Mouse (Mus musculus) heart, embryonic 16.5 days (tissue): Measurements from ENCODE around the gene Gpr18. TPM values are rescaled to one million over a fixed set of nuclear protein-coding genes. Genes with fewer than 3 reads are reported as not detected.
A peak's percentile ranks its signal among the peaks of the same experiment; 100 is the strongest.
"Not testable (repeated sequence)": the region's sequence is repeated elsewhere in the genome, so short reads cannot be mapped to it uniquely, and the experiment has no call there.

ENCODE experiments used
- ATAC-seq: fragments of 200-750 bp; cut with Nextera tagmentation; replicated peaks from 2 replicates; pipeline ENCODE4 v1.8.0; 2017; ENCODE audit warnings: moderate number of reproducible peaks; ENCODE audit not compliant: insufficient read depth, low FRiP score; ENCODE audit errors: extremely low read depth
- H3K27ac ChIP-seq: fragments of 300-500 bp; sonication (generic); 2 replicates; pipeline ENCODE4 v1.5.1; 2014; ENCODE audit warnings: mild to moderate bottlenecking, low read length, control low read depth, moderate library complexity
- H3K27me3 ChIP-seq: fragments of 300-500 bp; sonication (generic); 2 replicates; pipeline ENCODE4 v1.6.1; 2014; ENCODE audit warnings: low read length, mixed read lengths; ENCODE audit not compliant: control insufficient read depth, insufficient read depth
- H3K36me3 ChIP-seq: fragments of 300-500 bp; sonication (generic); 2 replicates; pipeline ENCODE4 v1.6.1; 2014; ENCODE audit not compliant: control insufficient read depth, insufficient read depth
- H3K4me1 ChIP-seq: fragments of 300-500 bp; sonication (generic); 2 replicates; pipeline ENCODE4 v1.6.1; 2014; ENCODE audit warnings: low read length, mixed read lengths; ENCODE audit not compliant: control insufficient read depth, insufficient read depth
- H3K4me2 ChIP-seq: fragments of 300-500 bp; sonication (generic); 2 replicates; pipeline ENCODE4 v1.6.1; 2014; ENCODE audit warnings: low read depth, mild to moderate bottlenecking, control low read depth, low read length
- H3K4me3 ChIP-seq: fragments of 300-500 bp; sonication (generic); 2 replicates; pipeline ENCODE4 v1.5.1; 2014; ENCODE audit warnings: mild to moderate bottlenecking, control low read depth, low read length
- H3K9ac ChIP-seq: fragments of 300-500 bp; sonication (generic); 2 replicates; pipeline ENCODE4 v1.6.1; 2014; ENCODE audit warnings: low read length, control low read depth
- H3K9me3 ChIP-seq: fragments of 300-500 bp; sonication (generic); replicated peaks from 2 replicates; pipeline ENCODE4 v1.6.1; 2016; ENCODE audit warnings: low read length; ENCODE audit not compliant: control insufficient read depth
- WGBS: fragments of 180-500 bp; shearing (Covaris S2); extraction: QIAGEN DNeasy Blood & Tissue Kit; methylation state at CpG from one replicate; pipeline ENCODE4 v1.1.7; 2014; 5-methylcytosine and 5-hydroxymethylcytosine counted together
- polyA plus RNA-seq: library from polyadenylated mRNA; unstranded; fragments of >200 nt; fragmentation: Nextera tagmentation; extraction: Ambion mirVana; gene quantifications from 2 replicates; pipeline ENCODE4 v1.2.1, GENCODE M21; 2015

Gpr18 gene
- polyA plus RNA-seq, 1 experiment from 2014 or later: 1.00 TPM

GRCm38 (mm10) chr14:121876190-121876589 lies 39.4 kb downstream of the Gpr18 start:
- H3K9ac ChIP-seq, H3K4me1 ChIP-seq, H3K27me3 ChIP-seq, H3K27ac ChIP-seq, H3K36me3 ChIP-seq, H3K4me2 ChIP-seq, H3K9me3 ChIP-seq, ATAC-seq, H3K4me3 ChIP-seq: not testable (repeated sequence)
- WGBS: 73% methylated on average over 2 of the region's 2 CpGs

- Histone ChIP-seq H3K9me3 (no peaks in the 10 kb centered on the region), H3K4me2 (no peak overlapping the region), H3K27ac (no peak overlapping the region), H3K4me3 (no peak overlapping the region), H3K4me1 (no peaks in the 10 kb centered on the region), H3K36me3 (no peaks in the 10 kb centered on the region), H3K27me3 (no peaks in the 10 kb centered on the region), H3K9ac (no peak overlapping the region)
- ATAC-seq: no peak
- 74% methylated on average over 4 of the region's 4 CpGs for WGBS
These were observed 41.9 kb downstream of the Gpr18 start for GRCm38 (mm10) chr14:121873646-121874045.

GRCm38 (mm10) chr14:121873172-121873571 lies 42.4 kb downstream of the Gpr18 start:
- no peak overlapping the region for H3K27ac ChIP-seq
- no peak overlapping the region for H3K9ac ChIP-seq
- WGBS: 62% methylated on average over 2 of the region's 2 CpGs
- H3K4me2 ChIP-seq: no peak overlapping the region
- H3K9me3 ChIP-seq: no peaks in the 10 kb centered on the region
- H3K27me3 ChIP-seq: no peaks in the 10 kb centered on the region
- H3K36me3 ChIP-seq: no peaks in the 10 kb centered on the region
- no peak for ATAC-seq
- H3K4me3 ChIP-seq: no peak overlapping the region
- no peaks in the 10 kb centered on the region for H3K4me1 ChIP-seq

GRCm38 (mm10) chr14:121872760-121873159 lies 42.8 kb downstream of the Gpr18 start:
- H3K9ac ChIP-seq: no peak overlapping the region
- no peaks in the 10 kb centered on the region for H3K9me3 ChIP-seq
- WGBS: 67% methylated on average over 1 of the region's 1 CpGs

DNA sequence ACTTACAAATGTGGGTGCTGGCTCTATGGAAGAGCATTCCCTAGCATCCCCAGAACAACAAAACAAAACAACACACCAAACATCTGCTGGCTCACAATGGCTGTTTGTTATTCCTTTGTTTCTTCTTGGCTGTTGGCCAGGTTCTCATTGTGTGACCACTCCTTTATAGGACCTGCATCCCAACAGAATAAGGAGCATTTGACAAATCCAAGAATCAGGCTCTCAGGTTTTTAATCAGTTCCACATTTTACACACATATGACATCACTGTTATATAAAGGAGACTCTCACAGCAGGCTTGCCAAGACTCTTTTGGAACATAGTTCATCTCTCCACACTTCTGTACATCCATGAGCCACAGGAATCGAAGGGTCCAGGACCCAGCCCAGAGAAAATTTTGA lies 46.5 kb downstream of the Gpr18 start:
- Histone ChIP-seq H3K27me3 (no peaks in the 10 kb centered on the region), H3K36me3 (no peaks in the 10 kb centered on the region), H3K9ac (no peak overlapping the region), H3K9me3 (no peaks in the 10 kb centered on the region), H3K4me3 (no peak overlapping the region), H3K4me2 (no peak overlapping the region), H3K27ac (no peak overlapping the region), H3K4me1 (no peaks in the 10 kb centered on the region)
- WGBS: 63% methylated on average over 1 of the region's 1 CpGs
- ATAC-seq: no peak

More at GRCm38 (mm10) chr14:121872760-121873159, 42.8 kb downstream of the Gpr18 start:
- no peak for ATAC-seq
- Histone ChIP-seq H3K27ac (no peak overlapping the region), H3K4me1 (no peaks in the 10 kb centered on the region), H3K36me3 (no peaks in the 10 kb centered on the region), H3K27me3 (no peaks in the 10 kb centered on the region), H3K4me2 (no peak overlapping the region), H3K4me3 (no peak overlapping the region)

GRCm38 (mm10) chr14:121866574-121866973 lies 49.0 kb downstream of the Gpr18 start:
- WGBS: 65% methylated on average over 3 of the region's 3 CpGs
- no peaks in the 10 kb centered on the region for H3K4me1 ChIP-seq
- no peaks in the 10 kb centered on the region for H3K9me3 ChIP-seq
- H3K27ac ChIP-seq: no peak overlapping the region
- no peak overlapping the region for H3K4me2 ChIP-seq
- no peaks in the 10 kb centered on the region for H3K36me3 ChIP-seq
- ATAC-seq: no peak
- no peak overlapping the region for H3K9ac ChIP-seq
- no peak overlapping the region for H3K4me3 ChIP-seq
- no peaks in the 10 kb centered on the region for H3K27me3 ChIP-seq

DNA sequence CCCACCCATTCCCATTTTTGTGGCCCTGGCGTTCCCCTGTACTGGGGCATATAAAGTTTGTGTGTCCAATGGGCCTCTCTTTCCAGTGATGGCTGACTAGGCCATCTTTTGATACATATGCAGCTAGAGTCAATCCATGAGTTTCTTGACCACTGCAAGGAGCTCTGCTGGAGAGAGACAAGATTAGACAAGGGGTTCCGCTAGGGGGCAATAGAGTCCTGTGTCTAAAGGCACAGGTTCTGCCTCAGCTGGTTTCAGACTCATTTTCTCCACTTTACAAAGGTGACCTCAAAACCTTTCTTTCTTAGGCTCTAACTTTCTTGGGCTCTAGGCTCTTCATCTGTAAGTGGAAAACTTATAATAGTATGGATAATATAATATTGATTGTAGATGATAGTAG lies 50.4 kb downstream of the Gpr18 start:
- not testable (repeated sequence) for H3K36me3 ChIP-seq, H3K4me2 ChIP-seq, H3K4me1 ChIP-seq, H3K9me3 ChIP-seq, H3K4me3 ChIP-seq, H3K9ac ChIP-seq, H3K27me3 ChIP-seq, H3K27ac ChIP-seq
- 10% methylated on average over 2 of the region's 2 CpGs for WGBS
- peak; percentile 55; the same call in 1 of the 2 replicates for ATAC-seq

Other genes with a start within 250 kb of the Gpr18 start
- 5.1 and 6.0 TPM in 2 replicates for gene Dock9, start 117.9 kb downstream of the Gpr18 start, polyA plus RNA-seq
- 48.3 and 53.8 TPM in 2 replicates for gene Ubac2, start 37.2 kb downstream of the Gpr18 start, polyA plus RNA-seq
- gene Gpr183, start 49.4 kb upstream of the Gpr18 start, polyA plus RNA-seq: 2.4 and 3.6 TPM in 2 replicates
- gene Timm8a2, start 118.9 kb upstream of the Gpr18 start, polyA plus RNA-seq: not detected in 2 replicates
- 129 and 135 TPM in 2 replicates for gene Tm9sf2, start 191.3 kb upstream of the Gpr18 start, polyA plus RNA-seq